Mouse (Mus musculus): ENCODE data around the gene Noc3l. TPM values are rescaled to one million over a fixed set of nuclear protein-coding genes. Genes with fewer than 3 reads are reported as not detected.

The Noc3l gene
- total and polyA plus RNA-seq, 2 experiments from 2014 or later: 1.9 to 4.0 TPM

DNA sequence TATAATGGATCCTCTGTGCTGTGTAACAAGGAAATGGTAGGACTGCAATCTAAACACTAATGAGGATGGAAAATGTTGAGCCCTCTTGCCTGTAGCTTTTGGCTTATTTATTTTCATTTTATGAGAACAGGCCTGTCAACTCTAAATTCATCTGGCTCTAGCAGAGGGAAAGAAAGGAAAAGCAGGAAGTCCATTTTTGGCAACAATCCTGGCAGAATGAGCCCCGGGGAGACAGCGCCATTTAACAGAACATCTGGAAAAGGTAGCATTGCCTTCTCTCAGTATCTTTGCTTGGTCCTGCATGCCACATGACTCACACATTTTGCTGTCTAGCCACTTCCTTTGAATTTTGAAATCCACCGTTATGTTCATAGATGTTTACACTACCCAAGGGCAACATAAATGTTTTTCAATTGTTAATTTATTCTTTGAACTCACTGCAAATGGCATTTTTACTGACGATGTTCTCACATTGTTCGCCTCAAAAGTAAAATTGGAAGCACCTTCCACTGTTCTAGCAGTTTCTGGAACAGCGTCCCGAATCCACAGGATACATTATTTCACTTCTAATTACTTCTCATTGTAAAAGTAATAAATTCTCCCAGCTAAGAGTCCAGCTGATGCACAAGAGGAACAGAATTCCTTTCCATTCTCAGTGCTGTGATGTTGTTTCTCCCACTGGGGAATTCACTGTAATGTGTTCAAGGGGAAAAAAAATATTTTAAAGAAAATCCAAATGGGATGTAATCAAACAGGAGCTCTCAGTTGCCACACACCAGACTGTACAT lies 60.2 kb downstream of the Noc3l start:
- no peaks in the 10 kb centered on the region for H3K27me3 ChIP-seq (ENCODE audit: control insufficient read depth, insufficient read depth, low read length)
- H3K4me1 ChIP-seq (ENCODE audit: control insufficient read depth, insufficient read depth): no peaks in the 10 kb centered on the region

DNA sequence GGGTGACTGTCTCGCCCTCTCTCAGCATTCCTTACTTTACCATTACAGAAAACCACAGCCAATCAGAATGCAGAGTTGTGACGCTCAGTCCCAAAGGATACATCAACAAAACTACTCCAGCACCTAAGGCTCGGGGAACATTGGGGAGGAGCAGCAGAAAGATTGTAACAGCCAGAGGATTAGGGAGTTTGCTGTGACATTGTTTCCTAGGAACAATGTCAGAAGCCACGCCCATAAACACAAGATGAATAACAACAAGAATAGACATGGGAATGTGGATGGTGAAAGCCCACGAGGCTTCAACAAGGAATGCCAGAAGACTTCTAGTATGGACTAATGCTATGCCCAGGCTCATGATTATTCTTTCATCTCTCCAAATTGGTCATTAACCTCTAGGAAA lies 61.0 kb downstream of the Noc3l start:
- DNase-seq (ENCODE audit: low spot score): no peak
- Histone ChIP-seq H3K9me3 (replicated peaks; ENCODE audit: control insufficient read depth, low read length) (no peaks in the 10 kb centered on the region), H3K4me3 (ENCODE audit: low read depth, low read length) (no peak overlapping the region), H3K4me1 (ENCODE audit: control insufficient read depth, insufficient read depth) (no peaks in the 10 kb centered on the region), H3K27ac (ENCODE audit: low read depth) (0 out of 2 replicates have a peak overlapping the region, but pooled peaks have one; percentile 35), H3K9ac (replicated peaks; ENCODE audit: low read depth, low read length) (no peak overlapping the region), H3K4me2 (ENCODE audit: low read depth, low read length) (no peak overlapping the region), H3K27me3 (ENCODE audit: control insufficient read depth, insufficient read depth, low read length) (no peaks in the 10 kb centered on the region), H3K36me3 (replicated peaks; ENCODE audit: control insufficient read depth, insufficient read depth, low read length) (peaks cover 6% of the 10 kb centered on the region; the same call in 1 of the 2 replicates)
- WGBS: 66% methylated on average over 5 of the region's 5 CpGs
- TF ChIP-seq EP300 (IDR thresholded peaks at IDR 0.05; ENCODE audit: low read depth) (no peak), CTCF (IDR thresholded peaks at IDR 0.05; ENCODE audit: low read depth) (no peak)
- no peak for ATAC-seq (ENCODE audit: insufficient read depth, low read depth)

More for the DNA sequence above, 60.2 kb downstream of the Noc3l start:
- Histone ChIP-seq H3K27ac (ENCODE audit: low read depth) (peak overlapping the region; percentile 35; the same call in 1 of the 2 replicates), H3K36me3 (replicated peaks; ENCODE audit: control insufficient read depth, insufficient read depth, low read length) (peaks cover 6% of the 10 kb centered on the region), H3K9ac (replicated peaks; ENCODE audit: low read depth, low read length) (no peak overlapping the region), H3K9me3 (replicated peaks; ENCODE audit: control insufficient read depth, low read length) (no peaks in the 10 kb centered on the region), H3K4me2 (ENCODE audit: low read depth, low read length) (no peak overlapping the region), H3K4me3 (ENCODE audit: low read depth, low read length) (no peak overlapping the region)
- ATAC-seq (ENCODE audit: insufficient read depth, low read depth) (no peak), DNase-seq (ENCODE audit: low spot score) (peak; percentile 17)
- 67% methylated on average over 7 of the region's 7 CpGs for WGBS
- TF ChIP-seq EP300 (IDR thresholded peaks at IDR 0.05; ENCODE audit: low read depth) (no peak), CTCF (IDR thresholded peaks at IDR 0.05; ENCODE audit: low read depth) (no peak)

DNA sequence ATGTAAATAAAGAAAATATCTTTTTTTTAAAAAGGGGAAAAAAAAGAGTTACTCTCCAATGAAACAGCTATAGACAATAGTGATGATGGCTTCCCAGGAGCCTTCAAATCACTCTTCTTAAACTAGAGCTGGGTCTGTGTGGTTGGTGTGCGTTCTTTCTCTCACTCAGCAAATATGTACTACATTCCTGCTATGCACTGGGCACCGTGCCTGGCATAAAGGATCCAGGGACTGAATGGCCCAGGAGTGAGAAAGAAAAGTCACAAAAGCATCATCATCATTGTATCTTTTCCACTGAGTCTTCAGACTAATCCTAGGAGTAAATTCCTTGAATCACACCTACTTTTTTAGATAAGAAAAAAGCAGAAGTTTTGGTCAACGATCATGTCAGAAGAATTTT lies 61.9 kb downstream of the Noc3l start:
- H3K4me2 ChIP-seq (ENCODE audit: low read depth, low read length): no peak overlapping the region
- TF ChIP-seq CTCF (IDR thresholded peaks at IDR 0.05; ENCODE audit: low read depth): no peak
- TF ChIP-seq EP300 (IDR thresholded peaks at IDR 0.05; ENCODE audit: low read depth): no peak
- H3K9ac ChIP-seq (replicated peaks; ENCODE audit: low read depth, low read length): no peak overlapping the region
- H3K4me3 ChIP-seq (ENCODE audit: low read depth, low read length): no peak overlapping the region
- DNase-seq (ENCODE audit: low spot score) (peak; percentile 33), ATAC-seq (ENCODE audit: insufficient read depth, low read depth) (no peak)
- H3K36me3 ChIP-seq (replicated peaks; ENCODE audit: control insufficient read depth, insufficient read depth, low read length): peaks cover 6% of the 10 kb centered on the region; the same call in 1 of the 2 replicates
- no peaks in the 10 kb centered on the region for H3K9me3 ChIP-seq (replicated peaks; ENCODE audit: control insufficient read depth, low read length)
- H3K27me3 ChIP-seq (ENCODE audit: control insufficient read depth, insufficient read depth, low read length): no peaks in the 10 kb centered on the region
- no peaks in the 10 kb centered on the region for H3K4me1 ChIP-seq (ENCODE audit: control insufficient read depth, insufficient read depth)
- 61% methylated on average over 3 of the region's 3 CpGs for WGBS
- no peak overlapping the region for H3K27ac ChIP-seq (ENCODE audit: low read depth)

DNA sequence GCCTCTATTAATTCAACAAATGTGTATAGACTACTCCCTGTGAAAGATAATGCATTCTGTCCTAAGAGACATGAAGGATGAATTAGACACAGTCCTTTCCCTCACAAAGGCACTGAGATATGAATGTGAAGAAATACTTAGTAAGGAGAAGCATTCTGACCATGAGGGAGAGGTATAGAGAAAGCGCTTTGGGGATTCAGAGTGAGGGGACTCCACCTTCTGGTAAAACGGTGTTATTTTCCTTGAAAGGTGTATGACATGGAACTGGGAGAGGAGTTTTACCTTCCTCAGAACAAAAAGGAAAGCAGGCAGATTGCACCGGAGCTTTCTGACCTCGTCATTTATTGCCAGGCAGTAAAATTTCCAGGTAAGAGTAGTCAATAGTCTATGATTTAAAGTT lies 68.8 kb downstream of the Noc3l start:
- no peak overlapping the region for H3K4me3 ChIP-seq (ENCODE audit: low read depth, low read length)
- ATAC-seq (ENCODE audit: insufficient read depth, low read depth): no peak
- no peaks in the 10 kb centered on the region for H3K9me3 ChIP-seq (replicated peaks; ENCODE audit: control insufficient read depth, low read length)
- TF ChIP-seq CTCF (IDR thresholded peaks at IDR 0.05; ENCODE audit: low read depth) (peak; percentile 20; the same call in 1 of the 2 replicates), EP300 (IDR thresholded peaks at IDR 0.05; ENCODE audit: low read depth) (no peak)
- H3K36me3 ChIP-seq (replicated peaks; ENCODE audit: control insufficient read depth, insufficient read depth, low read length): peaks cover 8% of the 10 kb centered on the region; the same call in 1 of the 2 replicates
- no peaks in the 10 kb centered on the region for H3K4me1 ChIP-seq (ENCODE audit: control insufficient read depth, insufficient read depth)
- H3K27me3 ChIP-seq (ENCODE audit: control insufficient read depth, insufficient read depth, low read length): no peaks in the 10 kb centered on the region
- H3K4me2 ChIP-seq (ENCODE audit: low read depth, low read length): no peak overlapping the region
- 56% methylated on average over 4 of the region's 4 CpGs for WGBS
- no peak overlapping the region for H3K9ac ChIP-seq (replicated peaks; ENCODE audit: low read depth, low read length)
- no peak overlapping the region for H3K27ac ChIP-seq (ENCODE audit: low read depth)
- no peak for DNase-seq (ENCODE audit: low spot score)

DNA sequence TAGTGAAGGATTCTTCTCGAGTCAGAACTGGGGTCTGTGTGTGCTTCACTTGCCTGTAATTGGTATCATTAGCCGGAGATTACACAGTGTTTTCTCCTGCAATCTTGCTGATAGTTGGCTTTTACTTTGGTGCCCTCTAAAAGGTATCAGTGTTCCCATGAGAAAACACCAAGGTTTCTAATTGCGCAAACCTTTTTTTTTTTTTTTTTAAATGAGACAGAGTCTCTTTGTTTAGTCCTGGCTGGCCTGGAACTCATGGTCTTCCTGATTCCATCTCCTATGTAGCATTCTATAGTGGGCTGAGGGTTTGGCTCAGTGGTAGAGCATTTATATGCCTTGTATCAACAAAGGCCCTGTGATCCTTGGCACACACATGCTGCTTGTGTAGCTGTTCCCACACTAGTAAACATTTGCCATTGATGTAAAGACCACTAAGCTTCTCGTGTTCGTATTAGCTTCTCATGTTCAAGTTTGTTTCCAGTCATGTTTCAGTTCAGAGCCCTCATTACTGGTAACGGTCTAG lies 72.5 kb downstream of the Noc3l start:
- H3K4me2 ChIP-seq (ENCODE audit: low read depth, low read length): no peak overlapping the region
- H3K9ac ChIP-seq (replicated peaks; ENCODE audit: low read depth, low read length): no peak overlapping the region
- no peak overlapping the region for H3K4me3 ChIP-seq (ENCODE audit: low read depth, low read length)
- DNase-seq (ENCODE audit: low spot score) (no peak), ATAC-seq (ENCODE audit: insufficient read depth, low read depth) (no peak)
- WGBS: 72% methylated on average over 6 of the region's 6 CpGs
- no peak overlapping the region for H3K27ac ChIP-seq (ENCODE audit: low read depth)
- no peaks in the 10 kb centered on the region for H3K27me3 ChIP-seq (ENCODE audit: control insufficient read depth, insufficient read depth, low read length)
- no peaks in the 10 kb centered on the region for H3K4me1 ChIP-seq (ENCODE audit: control insufficient read depth, insufficient read depth)
- peaks cover 8% of the 10 kb centered on the region; the same call in 1 of the 2 replicates for H3K36me3 ChIP-seq (replicated peaks; ENCODE audit: control insufficient read depth, insufficient read depth, low read length)
- H3K9me3 ChIP-seq (replicated peaks; ENCODE audit: control insufficient read depth, low read length): no peaks in the 10 kb centered on the region
- no peak for TF ChIP-seq CTCF (IDR thresholded peaks at IDR 0.05; ENCODE audit: low read depth)

All from heart, postnatal 0 days (tissue).